Mouse (Mus musculus) adrenal gland, postnatal 36 days (tissue): ENCODE measurements around the gene Olfr1028. TPM values are rescaled to one million over a fixed set of nuclear protein-coding genes. Genes with fewer than 3 reads are reported as not detected.

Source experiments
- DNase-seq, 2 experiments: peaks; one replicate each; pipeline ENCODE4 v3.0.0; 2021; ENCODE audit warnings: mixed read lengths in 1 of 2
- long read RNA-seq, 2 experiments: library from polyadenylated mRNA; stranded (forward); transcript quantifications; one replicate each; pipeline ENCODE4 v2.0.0; 2021; ENCODE audit warnings: borderline sequencing depth in 2 of 2
- total RNA-seq, 2 experiments: library from RNA; stranded (reverse); gene quantifications; 2 replicates each; pipeline ENCODE4 v1.2.3; 2021

Gene Olfr1028
- total RNA-seq, result not detected
- long read RNA-seq, experiment 1, result 0 reads
- long read RNA-seq, experiment 2, result 0 reads

DNA sequence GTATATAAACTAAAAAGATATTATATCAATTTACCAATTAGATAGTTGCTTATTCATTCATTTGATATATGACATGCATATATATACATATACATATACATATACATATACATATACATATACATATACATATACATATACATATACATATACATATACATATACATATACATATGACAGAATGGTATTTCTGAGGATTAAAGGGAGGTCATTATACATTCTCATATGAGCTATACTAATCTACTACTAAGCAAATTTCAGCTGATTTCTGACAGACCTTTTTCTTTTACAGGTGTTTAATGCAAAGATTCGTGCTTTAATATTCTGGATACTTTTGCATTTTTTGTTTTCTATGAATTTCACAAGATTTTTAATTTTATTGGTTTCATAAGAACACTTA lies at the start of gene Olfr1028:
TSS of gene Olfr1028 (plus strand) at position 301 of the 400 bp plus-strand sequence.
- DNase-seq, result no peak

GRCm38 (mm10) chr2:85904952-85905351 lies 45.3 kb upstream of the Olfr1028 start, which contains the start of gene Olfr1024:
TSS of gene Olfr1024 (minus strand) at chr2:85905052.
- DNase-seq, result no peak

DNA sequence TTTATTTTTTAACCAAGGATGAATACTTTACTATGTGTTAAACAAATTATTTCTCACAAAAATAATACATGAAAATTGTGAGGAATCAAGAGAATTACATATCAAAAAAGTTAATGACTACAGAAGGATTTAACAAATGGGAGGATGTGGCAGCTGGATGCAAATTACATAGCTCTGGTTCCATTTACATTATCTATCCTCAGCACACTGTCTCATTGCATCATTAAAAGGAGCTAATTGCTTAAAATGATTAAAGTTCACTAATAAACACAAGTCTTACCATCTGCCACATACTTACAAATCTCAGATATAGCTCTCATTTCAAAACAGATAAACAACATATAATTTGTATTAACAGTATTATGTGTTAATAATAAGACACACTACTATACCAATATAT lies 37.0 kb upstream of the Olfr1028 start:
- no peak for DNase-seq

DNA sequence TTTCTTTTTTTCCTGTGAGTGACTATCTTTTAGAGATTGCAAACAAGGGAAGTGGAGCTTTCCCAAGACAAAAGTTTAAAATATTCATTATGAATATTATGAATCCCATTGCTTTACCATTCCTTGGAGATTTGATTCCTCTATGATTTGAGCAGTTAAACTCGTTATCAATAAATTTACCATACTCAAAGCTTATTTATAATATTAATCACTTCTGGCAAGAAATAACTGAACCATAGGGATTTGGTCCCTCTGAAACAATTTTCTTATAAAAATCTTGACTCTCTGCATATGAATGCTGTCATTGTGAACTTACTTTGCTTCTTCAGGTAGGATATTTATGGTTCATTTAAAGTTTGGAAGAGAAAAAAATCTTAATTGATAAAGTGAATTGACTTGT lies 35.3 kb upstream of the Olfr1028 start, which contains the start of gene Olfr1025-ps1:
TSS of gene Olfr1025-ps1 (plus strand) at position 301 of the 400 bp plus-strand sequence.
- DNase-seq, result no peak

- no peak for DNase-seq
These were observed 29.0 kb upstream of the Olfr1028 start, which contains the start of gene Olfr1026 for GRCm38 (mm10) chr2:85921258-85921657. TSS of gene Olfr1026 (plus strand) at chr2:85921558.

- DNase-seq, result no peak
These were observed 23.4 kb downstream of the Olfr1028 start, which contains the start of gene Olfr1029 for GRCm38 (mm10) chr2:85973595-85973994. TSS of gene Olfr1029 (plus strand) at chr2:85973895.

DNA sequence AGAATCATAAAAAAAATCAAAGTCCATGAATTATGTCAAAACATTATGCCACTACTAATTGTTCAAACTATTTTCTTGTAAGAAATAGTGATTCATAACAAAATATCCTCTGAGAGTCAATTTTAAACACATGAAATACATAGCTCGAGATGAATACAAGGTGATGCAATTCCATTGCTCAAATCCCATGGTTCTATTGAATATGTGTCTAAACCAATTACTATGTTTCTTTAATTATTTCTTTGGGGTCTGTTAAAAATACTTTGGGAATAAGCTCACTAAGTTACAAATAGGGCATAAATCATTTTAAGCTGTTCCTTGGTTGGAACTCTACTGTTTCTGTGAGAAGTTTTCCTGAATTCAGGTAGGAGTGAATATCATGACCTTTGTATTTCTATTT lies 28.7 kb downstream of the Olfr1028 start, which contains the start of gene Olfr1030:
TSS of gene Olfr1030 (plus strand) at position 301 of the 400 bp plus-strand sequence.
- DNase-seq, result no peak

- no peak for DNase-seq
These were observed 39.8 kb downstream of the Olfr1028 start, which contains the start of gene Olfr1031 for GRCm38 (mm10) chr2:85990004-85990403. TSS of gene Olfr1031 (plus strand) at chr2:85990304.

Other genes with a start within 250 kb of the Olfr1028 start
- not detected for gene Olfr1009, start 235.0 kb upstream of the Olfr1028 start, total RNA-seq
- not detected for gene Olfr1012, start 187.7 kb upstream of the Olfr1028 start, total RNA-seq
- gene Olfr1013, start 183.3 kb upstream of the Olfr1028 start, total RNA-seq, result under 1 TPM in 1 of 2 experiments, not detected in 1; 0.07 TPM
- gene Olfr1014, start 177.7 kb upstream of the Olfr1028 start, total RNA-seq, result not detected
- gene Olfr1015, start 168.4 kb upstream of the Olfr1028 start, total RNA-seq, result not detected
- gene Olfr1016, start 147.9 kb upstream of the Olfr1028 start, total RNA-seq, result not detected
- gene Olfr1018, start 132.0 kb upstream of the Olfr1028 start, total RNA-seq, result not detected
- not detected for gene Olfr1019, start 105.0 kb upstream of the Olfr1028 start, total RNA-seq
- gene Olfr1020, start 103.4 kb upstream of the Olfr1028 start, total RNA-seq, result not detected
- gene Olfr1022, start 81.8 kb upstream of the Olfr1028 start, total RNA-seq, result not detected
- not detected for gene Olfr1023, start 64.8 kb upstream of the Olfr1028 start, total RNA-seq
- gene Olfr1024, start 45.4 kb upstream of the Olfr1028 start, total RNA-seq, result not detected
- not detected for gene Olfr1025-ps1, start 35.2 kb upstream of the Olfr1028 start, total RNA-seq
- not detected for gene Olfr1026, start 28.9 kb upstream of the Olfr1028 start, total RNA-seq
- gene Olfr1029, start 23.5 kb downstream of the Olfr1028 start, total RNA-seq, result not detected
- gene Olfr1030, start 28.8 kb downstream of the Olfr1028 start, total RNA-seq, result not detected
- not detected for gene Olfr1031, start 39.9 kb downstream of the Olfr1028 start, total RNA-seq
- gene Olfr1032, start 55.1 kb downstream of the Olfr1028 start, total RNA-seq, result not detected
- gene Olfr1033, start 70.2 kb downstream of the Olfr1028 start, total RNA-seq, result 1 to 10 TPM; 4.8 to 5.8 TPM
- gene Olfr1034, start 95.4 kb downstream of the Olfr1028 start, total RNA-seq, result under 1 TPM in 1 of 2 experiments, not detected in 1; 0.33 TPM
- not detected for gene Olfr1036, start 123.6 kb downstream of the Olfr1028 start, total RNA-seq
- not detected for gene Olfr1037, start 136.9 kb downstream of the Olfr1028 start, total RNA-seq
- gene Olfr1039, start 185.5 kb downstream of the Olfr1028 start, total RNA-seq, result not detected
- not detected for gene Olfr1040, start 196.3 kb downstream of the Olfr1028 start, total RNA-seq
- not detected for gene Olfr1042, start 211.4 kb downstream of the Olfr1028 start, total RNA-seq
- not detected for gene Olfr1043, start 217.1 kb downstream of the Olfr1028 start, total RNA-seq
- not detected for gene Olfr1044, start 227.4 kb downstream of the Olfr1028 start, total RNA-seq
- gene Olfr52, start 235.2 kb downstream of the Olfr1028 start, total RNA-seq, result not detected